Mouse (Mus musculus): Measurements from ENCODE around the gene Itgb5.

Itgb5 gene

GRCm38 (mm10) chr16:33829301-33829831 is at the start of gene Itgb5:
Itgb5 (plus strand) TSS chr16:33829665.
- peak; percentile 78 for DNase-seq (ENCODE audit: low spot score)

GRCm38 (mm10) chr16:33781789-33782728 is 47.4 kb upstream of the Itgb5 start:
- DNase-seq (ENCODE audit: low spot score), result no peak

GRCm38 (mm10) chr16:33782729-33783091 is 46.8 kb upstream of the Itgb5 start:
- DNase-seq (ENCODE audit: low spot score), result no peak

GRCm38 (mm10) chr16:33784547-33784946 is 44.9 kb upstream of the Itgb5 start:
- no peak for DNase-seq (ENCODE audit: low spot score)

DNA sequence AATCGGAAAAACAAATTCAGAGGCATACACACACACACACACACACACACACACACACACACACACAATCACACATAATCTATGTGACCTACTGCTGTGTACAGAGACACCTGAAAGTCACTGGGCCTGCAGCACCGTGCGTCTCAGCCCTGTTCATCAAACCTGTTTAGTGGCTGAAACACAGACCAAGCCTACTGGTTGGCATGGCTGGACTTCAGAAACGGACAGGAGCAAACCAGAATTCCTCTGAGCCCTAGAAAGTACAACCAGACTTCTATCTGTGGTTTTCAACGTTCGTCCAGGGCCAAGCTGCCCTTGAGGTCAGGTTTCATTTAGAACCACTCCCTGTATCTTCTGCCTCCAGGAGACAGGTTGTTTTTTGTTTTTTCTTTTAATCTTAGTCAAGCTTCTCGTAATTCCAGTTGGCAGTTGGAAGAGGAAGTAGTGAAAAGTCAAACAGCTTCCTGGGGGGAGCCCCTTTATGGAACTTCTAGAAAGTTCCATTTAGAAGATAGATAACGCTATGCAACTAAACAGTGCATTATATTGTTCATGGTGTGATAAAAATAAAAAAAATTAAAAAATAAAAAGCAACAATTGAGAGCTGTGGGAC is 44.3 kb upstream of the Itgb5 start:
- no peak for DNase-seq (ENCODE audit: low spot score)

DNA sequence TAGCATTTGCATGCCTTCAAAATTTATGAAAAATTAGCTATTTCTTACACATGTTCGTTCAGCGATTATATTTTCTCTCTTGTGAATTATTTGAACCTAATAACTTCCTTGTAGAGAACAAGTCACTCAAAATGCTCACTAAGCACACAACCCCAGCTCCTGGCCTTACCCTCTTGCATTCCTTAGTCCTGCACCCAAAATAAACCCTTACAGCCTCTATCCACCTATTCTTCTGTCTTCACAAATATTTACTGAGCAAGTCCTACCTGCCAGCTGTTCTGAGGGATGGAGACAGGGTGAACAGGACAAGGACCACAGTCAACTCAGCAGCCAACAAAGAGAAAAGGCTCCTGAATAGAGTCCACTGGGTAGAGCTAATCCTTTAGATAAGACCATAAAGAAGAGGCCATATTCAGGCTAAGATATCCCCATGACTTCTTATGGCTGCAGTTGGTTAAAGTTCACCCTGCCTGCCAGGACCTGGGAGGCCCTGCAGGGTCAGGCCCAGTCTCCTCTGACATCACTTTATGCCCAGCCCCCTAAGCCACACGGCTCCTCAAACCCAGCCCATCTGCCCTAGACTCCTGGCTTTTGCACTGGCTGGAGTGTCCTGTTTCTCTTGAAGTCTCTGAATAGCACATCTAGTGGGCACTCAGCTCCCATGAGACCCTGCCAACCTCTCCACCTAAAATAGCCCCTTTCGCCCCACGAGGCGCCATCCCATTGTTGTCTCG is 42.6 kb upstream of the Itgb5 start:
- DNase-seq (ENCODE audit: low spot score), result peak; percentile 22

- no peak for DNase-seq (ENCODE audit: low spot score)
Observed at GRCm38 (mm10) chr16:33793846-33794791, 35.3 kb upstream of the Itgb5 start, which contains the start of gene Muc13. Muc13 (plus strand) TSS chr16:33794037.

- no peak for DNase-seq (ENCODE audit: low spot score)
Observed at GRCm38 (mm10) chr16:33795106-33795505, 34.4 kb upstream of the Itgb5 start.

GRCm38 (mm10) chr16:33795887-33796286 is 33.6 kb upstream of the Itgb5 start:
- DNase-seq (ENCODE audit: low spot score), result no peak

DNA sequence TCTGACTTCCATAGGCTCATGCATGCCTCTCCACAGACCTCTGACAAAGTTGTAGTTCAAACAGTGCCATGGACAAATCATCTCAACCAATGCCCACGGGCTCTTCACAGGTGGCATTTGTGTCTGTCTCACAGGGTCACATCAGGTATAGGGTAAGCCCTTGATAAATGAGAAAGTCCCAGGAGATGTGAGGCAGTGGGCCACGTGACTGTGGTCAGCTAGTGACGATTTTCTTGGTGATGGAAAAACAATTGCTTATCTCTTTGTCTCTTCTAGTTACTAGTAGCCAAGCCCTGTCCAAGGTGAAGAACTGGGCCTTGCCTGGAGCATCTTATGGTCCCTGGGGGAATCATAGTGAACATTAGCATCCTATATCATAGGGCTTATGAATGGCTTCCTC is 32.7 kb upstream of the Itgb5 start:
- DNase-seq (ENCODE audit: low spot score), result no peak

GRCm38 (mm10) chr16:33797860-33798259 is 31.6 kb upstream of the Itgb5 start:
- peak; percentile 85 for DNase-seq (ENCODE audit: low spot score)

DNA sequence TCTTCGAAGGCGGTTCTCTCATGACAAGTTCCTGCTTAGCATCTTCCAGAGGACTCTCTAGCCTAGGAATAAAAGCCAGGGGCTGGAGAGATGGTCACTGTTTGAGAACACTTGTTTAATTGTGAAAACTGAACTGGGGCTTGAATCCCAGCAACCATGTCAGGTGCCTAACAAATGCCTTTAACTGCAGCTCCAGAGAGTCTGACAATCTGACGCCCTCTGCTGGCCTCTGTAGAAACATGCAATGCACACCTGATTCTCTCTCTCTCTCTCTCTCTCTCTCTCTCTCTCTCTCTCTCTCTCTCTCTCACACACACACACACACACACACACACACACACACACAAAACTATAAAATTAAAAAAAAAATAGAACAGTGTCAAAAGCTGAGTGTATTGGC is 19.5 kb upstream of the Itgb5 start:
- DNase-seq (ENCODE audit: low spot score), result peak; percentile 39

- no peak for DNase-seq (ENCODE audit: low spot score)
Observed at GRCm38 (mm10) chr16:33818413-33819165, 10.9 kb upstream of the Itgb5 start.

- peak; percentile 96 for DNase-seq (ENCODE audit: low spot score)
Observed at GRCm38 (mm10) chr16:33820269-33821178, 8.9 kb upstream of the Itgb5 start.

DNA sequence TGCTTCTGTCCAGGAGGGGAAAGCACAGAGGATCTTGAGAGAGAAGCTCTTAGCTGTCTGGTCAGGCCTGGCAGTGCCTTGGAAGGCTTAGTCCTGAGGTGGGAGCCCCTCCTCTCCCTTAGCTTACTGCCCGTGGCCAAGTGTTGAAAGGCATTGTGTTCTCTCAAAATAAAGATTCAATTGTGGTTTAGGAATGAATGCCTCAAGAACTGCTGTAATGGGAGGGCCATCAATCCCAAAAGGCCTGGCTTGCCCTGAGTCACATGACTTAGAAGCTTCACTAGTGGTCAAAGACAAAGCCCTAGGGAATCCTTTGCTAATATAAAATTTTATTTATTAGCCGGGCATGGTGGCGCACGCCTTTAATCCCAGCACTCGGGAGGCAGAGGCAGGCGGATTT is 4.9 kb upstream of the Itgb5 start:
- no peak for DNase-seq (ENCODE audit: low spot score)

DNA sequence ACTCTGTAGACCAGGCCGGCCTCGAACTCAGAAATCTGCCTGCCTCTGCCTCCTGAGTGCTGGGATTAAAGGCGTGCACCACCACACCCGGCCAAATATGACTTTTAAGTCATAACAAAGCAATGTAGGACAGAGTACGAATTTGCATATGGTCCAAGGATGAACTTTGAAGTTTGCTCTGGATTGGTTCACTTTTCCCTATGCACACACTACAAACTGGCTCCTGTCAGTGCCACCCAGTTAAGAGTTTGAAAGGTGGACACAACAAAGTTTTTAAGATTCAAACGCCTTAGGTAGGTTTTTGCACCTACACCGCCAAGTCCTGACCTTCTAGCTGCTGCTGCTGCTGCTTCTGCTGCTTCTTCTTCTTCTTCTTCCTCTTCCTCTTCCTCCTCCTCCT is 969 bp upstream of the Itgb5 start:
- no peak for DNase-seq (ENCODE audit: low spot score)

DNA sequence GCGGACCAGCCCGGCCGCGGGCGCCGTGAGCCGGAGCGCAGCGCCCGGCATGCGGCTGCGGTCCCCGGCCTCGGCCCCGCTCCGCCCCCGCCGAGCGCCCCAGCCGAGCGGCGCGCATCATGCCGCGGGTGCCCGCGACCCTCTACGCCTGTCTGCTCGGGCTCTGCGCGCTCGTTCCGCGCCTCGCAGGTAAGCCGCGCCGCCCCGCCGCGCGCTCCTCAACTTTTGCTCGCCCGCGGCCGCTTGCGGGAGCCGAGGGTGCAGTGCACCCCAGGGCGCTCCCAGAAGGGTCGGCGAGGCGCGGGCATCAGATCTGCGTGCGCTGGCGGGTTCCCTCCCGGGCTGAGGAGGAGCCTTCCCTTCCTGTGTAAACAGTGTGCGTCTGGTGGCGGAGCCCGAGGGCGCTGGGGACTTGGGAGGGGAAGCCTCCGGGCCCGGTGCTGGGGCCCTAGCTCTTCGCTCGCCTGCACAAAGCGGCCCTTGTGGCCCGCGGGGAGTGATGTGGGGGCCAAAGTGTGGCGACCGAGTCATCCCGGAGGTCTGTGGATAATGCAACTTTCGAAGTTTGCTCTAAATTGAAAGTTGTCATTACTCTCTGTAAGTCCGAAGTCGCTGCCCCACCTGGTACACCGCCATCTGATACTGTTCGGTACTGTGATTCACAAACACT is 512 bp downstream of the Itgb5 start:
- peak; percentile 58 for DNase-seq (ENCODE audit: low spot score)

DNA sequence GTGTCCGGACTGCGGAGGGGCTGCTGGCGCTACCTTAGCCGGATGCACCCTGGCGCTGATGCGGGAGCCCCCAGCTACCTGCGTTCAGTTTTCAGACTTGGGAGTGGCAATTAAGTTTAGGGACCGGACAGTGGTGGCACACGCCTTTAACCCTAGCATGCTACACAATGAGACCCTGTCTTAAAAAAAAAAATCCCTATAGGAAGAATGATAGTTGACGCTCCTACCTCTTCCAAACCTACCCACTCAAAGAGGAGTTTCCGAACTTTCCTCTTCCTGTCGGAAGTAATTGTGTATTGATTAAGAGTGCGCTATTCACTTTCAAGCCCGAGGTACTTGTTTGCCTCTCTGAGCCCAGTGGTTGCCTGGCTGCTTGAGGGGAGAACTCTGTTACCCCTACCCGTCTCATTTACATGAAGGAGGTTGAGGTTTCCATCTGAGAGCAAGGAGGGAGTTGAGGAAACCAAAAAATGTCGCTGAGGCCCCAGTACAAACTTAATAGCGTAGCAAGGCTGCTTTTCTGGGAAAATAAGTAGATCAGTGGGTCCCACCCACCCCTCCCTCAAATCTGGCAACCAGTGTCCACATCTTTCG is 1.1 kb downstream of the Itgb5 start:
- DNase-seq (ENCODE audit: low spot score), result no peak

All from adipocyte (in vitro differentiated cells).